Comparison of ENCODE assay signal across 8 mouse cellular contexts in the genomic region with DNA sequence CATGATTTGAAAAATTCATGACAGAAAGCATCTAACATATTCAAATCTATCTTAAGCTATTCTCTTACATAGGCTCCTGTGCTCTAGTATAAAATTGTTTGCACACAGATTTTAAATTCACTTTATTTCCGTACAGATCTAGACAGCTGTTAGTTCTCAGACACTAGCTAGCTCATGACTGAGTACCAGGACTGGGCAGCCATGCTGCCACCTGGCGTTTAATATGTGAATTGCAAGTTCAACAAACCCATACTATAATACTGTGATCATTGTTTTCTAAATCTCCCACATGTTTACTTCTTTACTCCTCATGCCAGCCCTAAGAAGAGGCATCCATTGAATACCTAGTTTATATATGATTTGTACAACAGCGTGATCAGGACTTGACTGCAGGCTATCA. TPM values are rescaled to one million over a fixed set of nuclear protein-coding genes. Genes with fewer than 3 reads are reported as not detected.
DNase-seq lines count a peak whose midpoint lies in the region; ATAC-seq lines count a peak whose summit lies in the region.

No protein-coding gene starts in this region.

- no peaks in the 10 kb centered on the region for H3K36me3 ChIP-seq in midbrain, embryonic 10.5 days
- H3K36me3 ChIP-seq in midbrain, embryonic 16.5 days (ENCODE audit: control insufficient read depth, insufficient read depth, low read length), result no peaks in the 10 kb centered on the region
- no peaks in the 10 kb centered on the region for H3K36me3 ChIP-seq in forebrain, embryonic 10.5 days (replicated peaks)
- no peaks in the 10 kb centered on the region for H3K36me3 ChIP-seq in liver, embryonic 11.5 days (ENCODE audit: control insufficient read depth, insufficient read depth, low read length)
- H3K36me3 ChIP-seq in neural tube, embryonic 14.5 days (ENCODE audit: control insufficient read depth, insufficient read depth, low read length), result no peaks in the 10 kb centered on the region

- no peaks in the 10 kb centered on the region for H3K9me3 ChIP-seq in midbrain, embryonic 10.5 days (replicated peaks)
- H3K9me3 ChIP-seq in midbrain, embryonic 16.5 days (replicated peaks; ENCODE audit: control insufficient read depth, low read length, poor library complexity, severe bottlenecking), result no peaks in the 10 kb centered on the region
- no peaks in the 10 kb centered on the region for H3K9me3 ChIP-seq in forebrain, embryonic 10.5 days
- no peaks in the 10 kb centered on the region for H3K9me3 ChIP-seq in liver, embryonic 11.5 days (ENCODE audit: control insufficient read depth, low read length)
- H3K9me3 ChIP-seq in neural tube, embryonic 14.5 days (ENCODE audit: control insufficient read depth, low read length), result no peaks in the 10 kb centered on the region

- H3K4me1 ChIP-seq in midbrain, embryonic 10.5 days, result no peaks in the 10 kb centered on the region
- no peaks in the 10 kb centered on the region for H3K4me1 ChIP-seq in midbrain, embryonic 16.5 days (ENCODE audit: control insufficient read depth, insufficient read depth, low read length)
- no peaks in the 10 kb centered on the region for H3K4me1 ChIP-seq in forebrain, embryonic 10.5 days
- no peaks in the 10 kb centered on the region for H3K4me1 ChIP-seq in liver, embryonic 11.5 days (replicated peaks; ENCODE audit: control insufficient read depth, insufficient read depth, low read length)
- no peaks in the 10 kb centered on the region for H3K4me1 ChIP-seq in neural tube, embryonic 14.5 days (ENCODE audit: control insufficient read depth, insufficient read depth, low read length)

- WGBS in midbrain, embryonic 10.5 days, result 21% methylated on average over 3 of the region's 3 CpGs
- WGBS in midbrain, embryonic 16.5 days, result 17% methylated on average over 3 of the region's 3 CpGs
- WGBS in forebrain, embryonic 10.5 days, result 28% methylated on average over 3 of the region's 3 CpGs
- WGBS in liver, embryonic 11.5 days, result 9% methylated on average over 3 of the region's 3 CpGs
- WGBS in neural tube, embryonic 14.5 days, result 12% methylated on average over 3 of the region's 3 CpGs

- H3K27me3 ChIP-seq in midbrain, embryonic 10.5 days (ENCODE audit: low read depth, poor library complexity, severe bottlenecking), result no peaks in the 10 kb centered on the region
- H3K27me3 ChIP-seq in midbrain, embryonic 16.5 days (ENCODE audit: control insufficient read depth, insufficient read depth, low read depth, low read length), result no peaks in the 10 kb centered on the region
- H3K27me3 ChIP-seq in forebrain, embryonic 10.5 days (ENCODE audit: poor library complexity, severe bottlenecking), result no peaks in the 10 kb centered on the region
- no peaks in the 10 kb centered on the region for H3K27me3 ChIP-seq in liver, embryonic 11.5 days (replicated peaks; ENCODE audit: control insufficient read depth, insufficient read depth, low read length)
- H3K27me3 ChIP-seq in neural tube, embryonic 14.5 days (ENCODE audit: control insufficient read depth, insufficient read depth, low read length), result no peaks in the 10 kb centered on the region

- DNase-seq in midbrain, embryonic 10.5 days (ENCODE audit: low spot score), result peak; percentile 32
- DNase-seq in adrenal gland, postnatal 14 days, result peak; percentile 47
- peak; percentile 53 for DNase-seq in forebrain, embryonic 10.5 days (ENCODE audit: extremely low spot score, low spot score)
- DNase-seq in induced T-regulatory cell, adult 2 months (ENCODE audit: low read depth), result peak; percentile 76
- no peak for DNase-seq in liver, embryonic 11.5 days (ENCODE audit: low spot score)
- no peak for DNase-seq in ovary, adult 18-20 months (ENCODE audit: low spot score)

- no peak overlapping the region for H3K4me2 ChIP-seq in midbrain, embryonic 16.5 days (ENCODE audit: low read length)
- no peak overlapping the region for H3K4me2 ChIP-seq in liver, embryonic 11.5 days
- H3K4me2 ChIP-seq in neural tube, embryonic 14.5 days (ENCODE audit: low read depth, low read length), result no peak overlapping the region

- ATAC-seq in midbrain, embryonic 16.5 days, result no peak
- ATAC-seq in liver, embryonic 11.5 days (replicated peaks; ENCODE audit: low FRiP score), result peak; percentile 74
- peak; percentile 61 for ATAC-seq in neural tube, embryonic 14.5 days (ENCODE audit: low read depth)

- H3K9ac ChIP-seq in midbrain, embryonic 16.5 days (ENCODE audit: low read depth, low read length), result no peak overlapping the region
- no peak overlapping the region for H3K9ac ChIP-seq in liver, embryonic 11.5 days (ENCODE audit: low read depth, low read length)
- H3K9ac ChIP-seq in neural tube, embryonic 14.5 days (replicated peaks; ENCODE audit: low read depth, low read length), result no peak overlapping the region

- no peak overlapping the region for H3K27ac ChIP-seq in midbrain, embryonic 10.5 days (replicated peaks)
- no peak overlapping the region for H3K27ac ChIP-seq in midbrain, embryonic 16.5 days (ENCODE audit: low read length)
- no peak overlapping the region for H3K27ac ChIP-seq in forebrain, embryonic 10.5 days
- H3K27ac ChIP-seq in liver, embryonic 11.5 days (ENCODE audit: low read depth, low read length), result no peak overlapping the region
- no peak overlapping the region for H3K27ac ChIP-seq in neural tube, embryonic 14.5 days (ENCODE audit: low read depth, low read length)

- H3K4me3 ChIP-seq in midbrain, embryonic 10.5 days, result no peak overlapping the region
- no peak overlapping the region for H3K4me3 ChIP-seq in midbrain, embryonic 16.5 days (ENCODE audit: low read depth, low read length)
- H3K4me3 ChIP-seq in forebrain, embryonic 10.5 days, result no peak overlapping the region
- H3K4me3 ChIP-seq in liver, embryonic 11.5 days (ENCODE audit: low read depth, low read length), result no peak overlapping the region
- H3K4me3 ChIP-seq in neural tube, embryonic 14.5 days (ENCODE audit: low read depth, low read length), result no peak overlapping the region

RNA-seq across cellular contexts. Expression of a gene that starts 26.9 kb away (rescaled TPM):
- polyA plus RNA-seq in midbrain, embryonic 10.5 days (2016; fragmentation: Nextera tagmentation; extraction: Ambion mirVana), result 39.0 and 39.8 TPM in 2 replicates
- polyA plus RNA-seq in midbrain, embryonic 16.5 days (2015; fragmentation: Nextera tagmentation; extraction: Ambion mirVana), result 64.9 and 75.9 TPM in 2 replicates
- total RNA-seq in adrenal gland, postnatal 14 days (2021), result 16.3 and 18.0 TPM in 2 replicates
- 28.3 and 28.7 TPM in 2 replicates for polyA plus RNA-seq in forebrain, embryonic 10.5 days (2016; fragmentation: Nextera tagmentation; extraction: Ambion mirVana)
- polyA plus RNA-seq in liver, embryonic 11.5 days (2014; fragmentation: Nextera tagmentation; extraction: Ambion mirVana), result 37.8 and 43.3 TPM in 2 replicates
- polyA plus RNA-seq in neural tube, embryonic 14.5 days (2014; fragmentation: Nextera tagmentation; extraction: Ambion mirVana), result 62.2 and 66.7 TPM in 2 replicates

Comparison
In these comparisons a context has a peak if more than half of its experiments do, and no peak if none do; other contexts are left out.
1. DNase-seq: peak in midbrain, embryonic 10.5 days (single experiment), adrenal gland, postnatal 14 days (single experiment), forebrain, embryonic 10.5 days (single experiment) and induced T-regulatory cell, adult 2 months (single experiment); none in liver, embryonic 11.5 days (single experiment) and ovary, adult 18-20 months (single experiment).